Mouse (Mus musculus) neural tube, embryonic 12.5 days (tissue): ENCODE results near the gene Myo1h. TPM values are rescaled to one million over a fixed set of nuclear protein-coding genes. Genes with fewer than 3 reads are reported as not detected.

Source experiments
- ATAC-seq: fragments of 200-750 bp; cut with Nextera tagmentation; 2 replicates; pipeline ENCODE4 v1.8.0; 2017; ENCODE audit warnings: low read depth, mild to moderate bottlenecking, moderate TSS enrichment, moderate library complexity; ENCODE audit not compliant: low FRiP score
- H3K27ac ChIP-seq: fragments of 300-500 bp; sonication (generic); 2 replicates; pipeline ENCODE4 v1.5.1; 2016
- H3K27me3 ChIP-seq: fragments of 300-500 bp; sonication (generic); replicated peaks from 2 replicates; pipeline ENCODE4 v1.6.1; 2016; ENCODE audit warnings: mild to moderate bottlenecking
- H3K36me3 ChIP-seq: fragments of 300-500 bp; sonication (generic); 2 replicates; pipeline ENCODE4 v1.6.1; 2016; ENCODE audit warnings: mild to moderate bottlenecking
- H3K4me1 ChIP-seq: fragments of 300-500 bp; sonication (generic); 2 replicates; pipeline ENCODE4 v1.6.1; 2016
- H3K4me2 ChIP-seq: fragments of 300-500 bp; sonication (generic); replicated peaks from 2 replicates; pipeline ENCODE4 v1.6.1; 2016; ENCODE audit warnings: mild to moderate bottlenecking
- H3K4me3 ChIP-seq: fragments of 300-500 bp; sonication (generic); 2 replicates; pipeline ENCODE4 v1.5.1; 2016
- H3K9ac ChIP-seq: fragments of 300-500 bp; sonication (generic); 2 replicates; pipeline ENCODE4 v1.6.1; 2016; ENCODE audit warnings: mild to moderate bottlenecking
- H3K9me3 ChIP-seq: fragments of 300-500 bp; sonication (generic); 2 replicates; pipeline ENCODE4 v1.6.1; 2016; ENCODE audit warnings: mild to moderate bottlenecking
- WGBS: fragments of 180-500 bp; shearing (Covaris S2); methylation state at CpG from one replicate; pipeline ENCODE4 v1.1.7; 2016; 5-methylcytosine and 5-hydroxymethylcytosine counted together
- microRNA-seq: library from miRNA; unstranded; fragments of <30 nt; microRNA quantifications from one replicate; pipeline ENCODE4, GENCODE M21; 2017
- polyA plus RNA-seq: library from polyadenylated mRNA; unstranded; fragments of >200 nt; fragmentation: Nextera tagmentation; extraction: Ambion mirVana; gene quantifications from 2 replicates; pipeline ENCODE4 v1.2.1, GENCODE M21; 2016

The Myo1h gene
- polyA plus RNA-seq, 1 experiment from 2014 or later: 0.75 TPM

GRCm38 (mm10) chr5:114413067-114413735 lies 124.2 kb downstream of the Myo1h start:
- WGBS: 89% methylated on average over 16 of the region's 16 CpGs
- H3K4me1 ChIP-seq: no peaks in the 10 kb centered on the region
- no peaks in the 10 kb centered on the region for H3K27me3 ChIP-seq
- H3K4me2 ChIP-seq: no peak overlapping the region
- ATAC-seq: no peak
- no peak overlapping the region for H3K27ac ChIP-seq
- no peak overlapping the region for H3K4me3 ChIP-seq
- H3K9me3 ChIP-seq: no peaks in the 10 kb centered on the region
- peaks cover 99% of the 10 kb centered on the region for H3K36me3 ChIP-seq
- H3K9ac ChIP-seq: no peak overlapping the region

Small RNA genes lying within 50 kb of the gene (microRNA-seq; reads per million reads assigned to microRNA genes)
- not detected for gene Mir7027

Other genes starting within 250 kb of the Myo1h start
- 15.5 and 18.4 TPM in 2 replicates for gene Usp30, start 223.7 kb upstream of the Myo1h start, polyA plus RNA-seq
- gene Svop, start 197.6 kb upstream of the Myo1h start, polyA plus RNA-seq: 59.8 and 63.9 TPM in 2 replicates
- 10.7 and 10.9 TPM in 2 replicates for gene Alkbh2, start 160.9 kb upstream of the Myo1h start, polyA plus RNA-seq
- 25.2 and 25.8 TPM in 2 replicates for gene Ung, start 158.8 kb upstream of the Myo1h start, polyA plus RNA-seq
- gene Acacb, start 142.6 kb upstream of the Myo1h start, polyA plus RNA-seq: 0.80 and 1.8 TPM in 2 replicates
- 0.62 and 1.2 TPM in 2 replicates for gene Foxn4, start 15.4 kb upstream of the Myo1h start, polyA plus RNA-seq
- 93.2 and 99.8 TPM in 2 replicates for gene Kctd10, start 91.3 kb downstream of the Myo1h start, polyA plus RNA-seq
- gene Ube3b, start 91.4 kb downstream of the Myo1h start, polyA plus RNA-seq: 53.8 and 55.0 TPM in 2 replicates
- gene Mmab, start 154.9 kb downstream of the Myo1h start, polyA plus RNA-seq: 27.1 and 27.3 TPM in 2 replicates
- gene Mvk, start 155.1 kb downstream of the Myo1h start, polyA plus RNA-seq: 58.2 and 58.4 TPM in 2 replicates